Mouse (Mus musculus): Measurements from ENCODE around the gene Ugt1a9.

- no peak for TF ChIP-seq EP300 (IDR thresholded peaks at IDR 0.05; ENCODE audit: low read depth)
- no peak for TF ChIP-seq CTCF (IDR thresholded peaks at IDR 0.05; ENCODE audit: low read depth)
Observed at GRCm38 (mm10) chr1:88255466-88255857, 184.9 kb downstream of the Ugt1a9 start.
